Mouse (Mus musculus) CD8-positive naive resting alpha-beta T cell, adult 2 months (primary cell): ENCODE data around the gene Ppp1r16b.

Experiments used
- DNase-seq, 2 experiments: peaks; one replicate each; pipeline ENCODE4 v3.0.0; 2022; ENCODE audit warnings: low read depth in 2 of 2, low spot score in 2 of 2

Ppp1r16b gene

GRCm38 (mm10) chr2:158667671-158668432 is 2.7 kb downstream of the Ppp1r16b start:
- DNase-seq, result peak; percentile 48 to 55

GRCm38 (mm10) chr2:158668433-158669010 is 3.3 kb downstream of the Ppp1r16b start:
- no peak for DNase-seq

- peak in 1 of 2 experiments; percentile 30 for DNase-seq
Observed at GRCm38 (mm10) chr2:158669199-158670195, 4.3 kb downstream of the Ppp1r16b start.

GRCm38 (mm10) chr2:158670571-158670970 is 5.4 kb downstream of the Ppp1r16b start:
- no peak for DNase-seq

- peak in 1 of 2 experiments; percentile 15 for DNase-seq
Observed at GRCm38 (mm10) chr2:158672829-158673228, 7.6 kb downstream of the Ppp1r16b start.

GRCm38 (mm10) chr2:158673493-158673892 is 8.3 kb downstream of the Ppp1r16b start:
- peak in 1 of 2 experiments; percentile 14 for DNase-seq

GRCm38 (mm10) chr2:158674131-158674530 is 8.9 kb downstream of the Ppp1r16b start:
- DNase-seq, result no peak

- DNase-seq, result no peak
Observed at GRCm38 (mm10) chr2:158674759-158675158, 9.6 kb downstream of the Ppp1r16b start.

GRCm38 (mm10) chr2:158675161-158675560 is 10.0 kb downstream of the Ppp1r16b start:
- no peak for DNase-seq

- DNase-seq, result no peak
Observed at GRCm38 (mm10) chr2:158675907-158676533, 10.8 kb downstream of the Ppp1r16b start.

GRCm38 (mm10) chr2:158677946-158678345 is 12.7 kb downstream of the Ppp1r16b start:
- no peak for DNase-seq

- DNase-seq, result no peak
Observed at GRCm38 (mm10) chr2:158679091-158679490, 13.9 kb downstream of the Ppp1r16b start.

- DNase-seq, result no peak
Observed at GRCm38 (mm10) chr2:158680357-158680889, 15.2 kb downstream of the Ppp1r16b start.

GRCm38 (mm10) chr2:158681714-158682113 is 16.5 kb downstream of the Ppp1r16b start:
- DNase-seq, result no peak

GRCm38 (mm10) chr2:158682344-158683037 is 17.3 kb downstream of the Ppp1r16b start:
- DNase-seq, result no peak

- DNase-seq, result no peak
Observed at GRCm38 (mm10) chr2:158683038-158683413, 17.8 kb downstream of the Ppp1r16b start.

GRCm38 (mm10) chr2:158684247-158684843 is 19.1 kb downstream of the Ppp1r16b start:
- DNase-seq, result no peak

GRCm38 (mm10) chr2:158684910-158685309 is 19.7 kb downstream of the Ppp1r16b start:
- DNase-seq, result no peak

GRCm38 (mm10) chr2:158686394-158686793 is 21.2 kb downstream of the Ppp1r16b start:
- no peak for DNase-seq

GRCm38 (mm10) chr2:158687804-158688241 is 22.6 kb downstream of the Ppp1r16b start:
- DNase-seq, result peak; percentile 51 to 57
